Mouse (Mus musculus) cerebellum, postnatal 14 days (tissue): ENCODE measurements at regions not wholly inside any gene's neighbourhood (a gene's known extent, or its start where the extent isn't known, plus 50 kb on each side); places are given as distances from the start of the nearest gene placed in this dataset.
A peak's percentile ranks its signal among the peaks of the same experiment; 100 is the strongest.

Experiments used
- DNase-seq, 2 experiments: peaks; one replicate each; pipeline ENCODE4 v3.0.0; 2021; ENCODE audit warnings: mixed read lengths in 2 of 2

DNA sequence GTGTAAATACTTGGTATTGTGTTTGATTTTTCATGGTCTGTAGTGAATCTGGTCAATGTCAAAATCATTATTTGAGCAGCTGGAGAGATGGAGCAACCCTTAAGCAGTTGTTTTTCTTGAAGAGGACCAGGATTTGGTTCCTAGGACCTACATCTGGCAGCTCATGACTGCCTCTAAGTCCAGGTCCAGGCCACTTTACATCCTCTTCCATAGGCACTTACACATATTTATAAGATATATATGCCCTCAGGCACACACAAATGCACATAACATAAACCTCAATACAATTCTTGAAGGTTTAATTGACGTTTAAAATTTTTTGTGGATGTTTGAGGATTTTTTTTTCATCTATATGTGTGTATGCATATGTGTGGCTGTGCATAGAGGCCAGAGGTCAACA is 96.8 kb upstream of the Fam240b start:
- DNase-seq, result no peak

DNA sequence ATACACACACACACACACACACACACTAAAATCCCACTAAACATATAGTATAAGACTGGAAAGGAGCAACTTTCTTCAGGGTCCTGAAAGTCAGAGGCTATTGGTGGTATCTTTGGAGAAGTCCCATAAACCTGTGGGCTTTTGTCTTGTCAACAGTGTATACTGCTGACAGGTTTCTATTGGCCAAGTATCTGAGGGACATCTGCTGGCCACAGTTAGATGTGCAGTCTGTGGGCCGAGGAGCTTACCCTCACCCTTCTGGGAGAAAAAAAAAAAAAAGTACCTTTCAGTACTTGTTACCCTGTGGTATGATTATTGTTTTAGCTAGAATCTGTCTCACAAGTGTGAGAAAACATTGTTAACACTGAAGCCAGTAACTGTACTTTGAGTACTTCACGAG is 76.1 kb upstream of the Fam240b start:
- DNase-seq, result peak; percentile 28 to 36

DNA sequence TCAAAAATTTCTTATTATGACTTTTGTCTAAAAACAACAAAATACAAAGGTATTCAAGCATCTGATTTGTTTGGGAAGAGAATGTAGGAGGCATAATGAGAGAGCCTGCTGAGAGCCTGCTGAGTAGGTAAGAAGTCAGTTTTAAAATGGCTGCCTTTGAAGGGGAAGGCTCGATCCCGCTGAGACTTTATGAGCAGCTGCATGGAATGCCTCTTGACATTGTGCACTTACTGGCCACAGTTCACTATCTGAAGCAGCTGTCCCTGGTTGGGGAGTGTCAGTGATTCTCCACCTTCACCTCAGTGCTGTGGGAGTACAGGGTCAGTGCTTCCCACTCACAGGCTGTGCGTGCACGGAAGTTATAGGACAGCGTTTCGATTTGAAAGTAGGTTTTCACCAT is 71.3 kb upstream of the Fam240b start:
- no peak for DNase-seq

DNA sequence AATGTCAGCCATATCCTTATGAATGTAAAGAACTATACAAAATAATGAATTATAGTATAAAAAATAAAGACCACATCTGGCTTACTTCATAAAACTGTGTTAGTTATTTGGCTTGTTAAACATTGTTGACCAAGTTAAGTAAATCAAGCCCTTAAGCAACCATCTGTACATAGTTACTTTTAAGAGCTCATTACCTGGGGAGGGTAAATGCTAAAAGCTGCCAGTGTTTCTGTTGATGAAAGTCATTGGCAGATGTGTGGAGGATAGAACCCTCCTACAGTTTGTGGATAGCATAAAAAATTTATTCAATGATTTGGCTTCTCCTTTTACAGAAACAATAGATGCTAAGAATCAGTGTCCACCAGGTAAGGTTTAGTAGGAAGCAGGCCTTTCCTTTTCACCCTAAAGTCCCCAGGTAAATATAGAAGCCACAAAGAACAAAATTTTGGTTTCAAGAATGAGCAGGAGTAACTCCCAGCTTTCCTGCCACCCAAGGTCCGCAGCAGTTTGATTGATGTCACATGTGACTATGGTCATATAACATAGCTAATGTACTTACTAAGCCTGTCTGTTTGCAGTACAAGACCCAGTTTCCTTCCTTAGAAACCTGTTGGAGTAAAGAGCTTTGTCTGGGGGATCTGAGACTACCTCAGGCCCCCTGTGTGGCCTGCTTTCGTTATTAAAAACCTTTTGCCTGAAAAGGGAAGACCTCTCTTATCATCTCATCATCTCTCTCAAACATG is 69.5 kb upstream of the Fam240b start:
- no peak for DNase-seq

DNA sequence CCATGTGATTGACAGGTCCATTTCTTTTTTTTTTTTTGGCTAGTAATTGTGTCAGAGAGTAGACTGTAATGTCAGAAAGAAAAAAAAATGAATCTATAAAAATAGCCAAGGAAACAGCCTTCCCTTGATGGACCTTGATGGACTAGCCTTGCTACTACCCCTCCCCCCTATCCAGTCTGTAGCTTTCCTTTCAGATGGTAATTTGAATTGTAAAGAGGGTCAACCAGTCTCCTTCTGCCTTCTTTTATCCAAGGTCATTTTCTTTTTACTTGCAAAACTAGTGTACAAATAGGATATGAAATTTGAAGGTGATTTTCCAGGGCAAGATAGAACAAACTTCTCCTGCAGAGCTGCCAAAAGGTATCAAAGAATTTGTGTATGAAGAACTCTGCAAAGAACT is 68.2 kb upstream of the Fam240b start:
- no peak for DNase-seq
